Mouse (Mus musculus) liver, embryonic 14.5 days (tissue): Measurements from ENCODE around the gene Slc28a3. TPM values are rescaled to one million over a fixed set of nuclear protein-coding genes. Genes with fewer than 3 reads are reported as not detected.
A peak's percentile ranks its signal among the peaks of the same experiment; 100 is the strongest.

ENCODE experiments used
- ATAC-seq: fragments of 200-750 bp; cut with Nextera tagmentation; 2 replicates; pipeline ENCODE4 v1.8.0; 2017; ENCODE audit warnings: moderate number of reproducible peaks, mild to moderate bottlenecking, moderate library complexity; ENCODE audit not compliant: insufficient read depth
- DNase-seq, 3 experiments: peaks; one replicate each; pipeline ENCODE4 v3.0.0-alpha.2; 2012 to 2013; ENCODE audit warnings: low read depth in 3 of 3, low spot score in 3 of 3
- H3K27ac ChIP-seq: fragments of 300-500 bp; sonication (generic); 2 replicates; pipeline ENCODE4 v1.5.1; 2014; ENCODE audit warnings: moderate library complexity, mild to moderate bottlenecking, control low read depth, inconsistent platforms
- H3K27me3 ChIP-seq: fragments of 300-500 bp; sonication (generic); 2 replicates; pipeline ENCODE4 v1.6.1; 2014; ENCODE audit warnings: mild to moderate bottlenecking, low read length, moderate library complexity; ENCODE audit not compliant: control insufficient read depth, insufficient read depth
- H3K36me3 ChIP-seq: fragments of 300-500 bp; sonication (generic); replicated peaks from 2 replicates; pipeline ENCODE4 v1.6.1; 2014; ENCODE audit warnings: low read depth; ENCODE audit not compliant: control insufficient read depth, insufficient read depth
- H3K4me1 ChIP-seq, 2 experiments: fragments of 200-500 bp in 1 of 2; fragments of 300-500 bp in 1 of 2; sonication (generic) in 1 of 2; replicated peaks; 2 replicates each; pipeline ENCODE4 v1.6.1; 2012 to 2014; ENCODE audit warnings: antibody characterized with exemption in 1 of 2, inconsistent platforms in 1 of 2, low read length in 1 of 2; ENCODE audit not compliant: control insufficient read depth in 2 of 2, insufficient read depth in 2 of 2
- H3K4me2 ChIP-seq: fragments of 300-500 bp; sonication (generic); 2 replicates; pipeline ENCODE4 v1.6.1; 2014; ENCODE audit warnings: low read depth, mild to moderate bottlenecking, control low read depth, moderate library complexity
- H3K4me3 ChIP-seq, 2 experiments: fragments of 200-500 bp in 1 of 2; fragments of 300-500 bp in 1 of 2; sonication (generic) in 1 of 2; 2 replicates each; pipeline ENCODE4 v1.5.1; 2012 to 2014; ENCODE audit warnings: low read depth in 2 of 2, low read length in 2 of 2, mild to moderate bottlenecking in 2 of 2, control low read depth in 1 of 2, inconsistent platforms in 1 of 2, moderate library complexity in 1 of 2; ENCODE audit not compliant: insufficient read depth in 1 of 2
- H3K9ac ChIP-seq: fragments of 300-500 bp; sonication (generic); replicated peaks from 2 replicates; pipeline ENCODE4 v1.6.1; 2014; ENCODE audit warnings: mild to moderate bottlenecking, control low read depth, moderate library complexity
- H3K9me3 ChIP-seq: fragments of 300-500 bp; sonication (generic); 2 replicates; pipeline ENCODE4 v1.6.1; 2016; ENCODE audit warnings: low read length, mixed read lengths; ENCODE audit not compliant: control insufficient read depth
- CTCF ChIP-seq: IDR thresholded peaks from 2 replicates; pipeline ENCODE4 v1.5.1; 2016; ENCODE audit warnings: antibody characterized with exemption, low read depth, control low read depth
- EP300 ChIP-seq: IDR thresholded peaks from 2 replicates; pipeline ENCODE4 v1.6.1; 2016; ENCODE audit warnings: antibody characterized with exemption, low read depth
- WGBS: fragments of 180-500 bp; shearing (Covaris S2); extraction: QIAGEN DNeasy Blood & Tissue Kit; methylation state at CpG from one replicate; pipeline ENCODE4 v1.1.7; 2014; ENCODE audit not compliant: insufficient replicate concordance; 5-methylcytosine and 5-hydroxymethylcytosine counted together
- polyA plus RNA-seq, 2 experiments: library from polyadenylated mRNA; depleted of rRNA in 1 of 2; stranded (reverse) in 1 of 2; unstranded in 1 of 2; fragments of >200 nt; fragmentation: Nextera tagmentation in 1 of 2; extraction: Ambion mirVana in 1 of 2; gene quantifications; 2 replicates each; pipeline versions ENCODE4 v1.2.1 to v1.2.3; 2012 to 2014

The Slc28a3 gene
- polyA plus RNA-seq, 2 experiments: 0.01 TPM; not detected in 1

- Histone ChIP-seq H3K27ac (no peak overlapping the region), H3K4me1 (no peaks in the 10 kb centered on the region), H3K4me2 (no peak overlapping the region), H3K9ac (no peak overlapping the region), H3K27me3 (no peaks in the 10 kb centered on the region), H3K4me3 (no peak overlapping the region), H3K9me3 (no peaks in the 10 kb centered on the region), H3K36me3 (no peaks in the 10 kb centered on the region)
- 56% methylated on average over 7 of the region's 7 CpGs for WGBS
- no peak for ATAC-seq
- TF ChIP-seq CTCF (no peak), EP300 (no peak)
- no peak for DNase-seq
These were observed 22.7 kb downstream of the Slc28a3 start for GRCm38 (mm10) chr13:58587962-58588361.

- H3K36me3 ChIP-seq: no peaks in the 10 kb centered on the region
- ATAC-seq (no peak), DNase-seq (no peak)
- H3K9me3 ChIP-seq: no peaks in the 10 kb centered on the region
- no peaks in the 10 kb centered on the region; the same call in 1 of the 2 replicates for H3K27me3 ChIP-seq
- WGBS: 75% methylated on average over 9 of the region's 9 CpGs
- H3K27ac ChIP-seq: no peak overlapping the region
- no peaks in the 10 kb centered on the region for H3K4me1 ChIP-seq
- H3K4me2 ChIP-seq: no peak overlapping the region
- no peak for TF ChIP-seq EP300
- no peak for TF ChIP-seq CTCF
- no peak overlapping the region for H3K4me3 ChIP-seq
- H3K9ac ChIP-seq: no peak overlapping the region
These were observed 44.5 kb downstream of the Slc28a3 start for GRCm38 (mm10) chr13:58566181-58566580.

DNA sequence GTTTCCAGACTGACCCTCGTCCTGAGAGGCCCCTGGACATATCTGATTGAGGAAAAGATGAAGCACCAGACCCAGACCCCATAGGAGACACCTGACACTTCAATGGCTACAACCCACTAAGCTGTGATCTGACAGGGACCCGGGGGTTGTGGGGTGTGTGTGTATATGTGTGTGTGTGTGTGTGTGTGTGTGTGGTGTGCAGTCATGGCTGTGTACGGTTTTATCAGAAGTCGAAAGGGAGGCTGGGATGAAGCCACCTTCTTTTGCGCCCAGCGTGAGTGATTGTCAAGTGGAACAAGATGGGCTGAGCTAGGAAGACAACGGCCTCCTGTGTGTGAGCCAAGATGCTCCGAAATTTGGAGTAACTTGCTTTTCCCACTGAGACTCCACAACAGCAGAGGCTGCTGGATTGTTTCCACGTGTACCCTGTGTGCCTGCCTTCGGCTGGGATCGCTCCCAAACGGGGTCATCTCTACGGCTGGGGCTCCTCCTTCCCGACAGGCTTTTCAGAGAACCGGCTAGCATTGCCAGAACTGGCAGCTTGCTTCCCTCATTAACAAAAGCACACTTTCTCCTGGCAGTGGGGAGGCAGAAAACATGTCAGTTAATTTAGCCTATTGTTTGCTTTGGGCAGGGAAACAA, 50.1 kb downstream of the Slc28a3 start:
- DNase-seq (no peak), ATAC-seq (no peak)
- no peaks in the 10 kb centered on the region for H3K27me3 ChIP-seq
- no peak for TF ChIP-seq EP300
- no peak for TF ChIP-seq CTCF
- no peak overlapping the region for H3K27ac ChIP-seq
- H3K9ac ChIP-seq: no peak overlapping the region
- no peak overlapping the region for H3K4me3 ChIP-seq
- no peak overlapping the region for H3K4me2 ChIP-seq
- 58% methylated on average over 15 of the region's 15 CpGs for WGBS
- H3K9me3 ChIP-seq: no peaks in the 10 kb centered on the region
- no peaks in the 10 kb centered on the region for H3K4me1 ChIP-seq
- no peaks in the 10 kb centered on the region for H3K36me3 ChIP-seq

DNA sequence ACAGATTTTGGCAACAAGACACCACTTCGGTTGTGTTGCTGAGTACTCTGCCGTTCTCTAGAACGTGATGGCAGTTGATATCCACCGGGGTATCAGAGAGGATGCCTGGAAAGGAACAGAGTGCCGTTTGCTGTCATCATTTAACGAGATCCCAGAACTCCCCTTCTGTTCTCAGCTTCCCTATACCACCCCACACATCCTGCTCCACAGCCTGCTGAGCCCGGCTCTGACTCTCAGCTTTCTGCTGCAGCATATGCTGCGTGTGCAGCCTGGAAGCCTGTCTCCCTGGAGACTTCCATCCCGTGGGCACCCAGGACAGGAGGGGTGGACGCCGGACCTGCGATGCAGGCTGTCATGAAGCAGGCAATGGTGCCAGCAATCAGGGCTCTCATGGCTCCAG, 52.5 kb downstream of the Slc28a3 start:
- ATAC-seq (no peak), DNase-seq (no peak)
- no peak overlapping the region for H3K9ac ChIP-seq
- H3K36me3 ChIP-seq: no peaks in the 10 kb centered on the region
- no peak overlapping the region for H3K4me2 ChIP-seq
- H3K27me3 ChIP-seq: no peaks in the 10 kb centered on the region; the same call in 1 of the 2 replicates
- TF ChIP-seq CTCF (no peak), EP300 (no peak)
- WGBS: 61% methylated on average over 12 of the region's 12 CpGs
- no peak overlapping the region for H3K27ac ChIP-seq
- H3K9me3 ChIP-seq: no peaks in the 10 kb centered on the region
- H3K4me3 ChIP-seq: no peak overlapping the region
- no peaks in the 10 kb centered on the region for H3K4me1 ChIP-seq

DNA sequence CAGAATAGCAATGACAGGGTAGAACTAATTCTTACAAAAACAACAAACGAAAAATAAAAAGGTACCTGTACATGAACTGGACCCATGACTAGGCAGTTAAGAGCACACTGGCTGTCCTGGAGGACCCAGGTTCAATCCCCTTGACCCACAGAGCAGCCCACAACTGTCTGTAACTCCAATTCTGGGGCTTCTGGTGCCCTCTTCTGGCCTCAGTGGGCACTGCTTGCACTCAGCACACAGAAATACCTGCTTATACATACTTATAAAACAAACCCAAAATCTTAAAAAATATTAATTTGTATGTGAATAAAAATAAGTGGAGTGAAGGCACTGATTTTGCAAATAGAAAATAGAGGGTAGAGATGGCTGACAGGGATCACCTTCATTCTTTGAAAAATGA, 54.7 kb downstream of the Slc28a3 start:
- Histone ChIP-seq H3K9ac (no peak overlapping the region), H3K9me3 (no peaks in the 10 kb centered on the region), H3K4me2 (no peak overlapping the region), H3K4me3 (no peak overlapping the region), H3K27me3 (no peaks in the 10 kb centered on the region; the same call in 1 of the 2 replicates), H3K36me3 (no peaks in the 10 kb centered on the region), H3K4me1 (peaks cover 0 to 5% of the 10 kb centered on the region in 2 experiments; a peak in 2 of 4 replicates), H3K27ac (no peak overlapping the region)
- TF ChIP-seq CTCF (peak; percentile 60), EP300 (no peak)
- WGBS: 26% methylated on average over 1 of the region's 1 CpGs
- ATAC-seq: no peak
- DNase-seq: no peak
